Mouse (Mus musculus): ENCODE data around the gene Arhgap17. TPM values are rescaled to one million over a fixed set of nuclear protein-coding genes. Genes with fewer than 3 reads are reported as not detected.
A peak's percentile ranks its signal among the peaks of the same experiment; 100 is the strongest.

Gene Arhgap17
- polyA plus RNA-seq, 1 experiment: 20.4 TPM

DNA sequence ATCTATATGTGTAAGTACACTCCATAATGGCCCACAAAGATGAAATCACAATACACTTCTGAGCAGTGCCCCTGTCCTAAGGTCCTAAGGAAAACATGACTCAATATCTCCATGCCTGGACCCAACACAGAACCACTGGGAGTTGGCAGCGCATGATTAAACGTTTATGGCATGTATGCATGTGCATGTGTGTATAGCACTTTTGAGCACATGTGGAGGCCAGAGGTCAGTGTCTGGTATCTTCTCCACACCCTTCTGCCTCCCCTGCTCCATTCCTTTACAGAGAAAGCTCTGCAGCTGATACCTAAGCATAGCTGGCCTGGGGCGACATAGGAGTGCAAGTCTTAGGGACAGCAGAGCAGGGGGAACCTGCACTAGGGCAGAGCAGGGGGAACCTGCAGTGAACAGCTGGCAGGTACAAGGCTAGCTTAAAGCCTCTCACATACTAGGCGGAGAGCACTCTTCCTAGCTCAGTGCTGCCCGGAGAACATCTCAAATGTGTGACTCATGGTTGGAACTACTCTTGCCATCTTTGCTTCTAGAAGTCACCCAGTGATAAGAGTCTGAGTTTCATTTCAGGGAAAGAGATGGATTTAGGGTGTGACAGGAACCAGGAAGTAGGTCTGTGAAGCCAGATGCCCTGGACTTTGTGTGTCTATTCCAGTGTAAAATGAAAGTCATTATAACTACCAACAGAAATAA lies 25.5 kb downstream of the Arhgap17 start:
- no peak for DNase-seq (ENCODE audit: extremely low spot score in 1 of 2, low spot score in 1 of 2)

- no peak for DNase-seq (ENCODE audit: extremely low spot score in 1 of 2, low spot score in 1 of 2)
Measured at GRCm38 (mm10) chr7:123341896-123342295, 27.8 kb downstream of the Arhgap17 start.

DNA sequence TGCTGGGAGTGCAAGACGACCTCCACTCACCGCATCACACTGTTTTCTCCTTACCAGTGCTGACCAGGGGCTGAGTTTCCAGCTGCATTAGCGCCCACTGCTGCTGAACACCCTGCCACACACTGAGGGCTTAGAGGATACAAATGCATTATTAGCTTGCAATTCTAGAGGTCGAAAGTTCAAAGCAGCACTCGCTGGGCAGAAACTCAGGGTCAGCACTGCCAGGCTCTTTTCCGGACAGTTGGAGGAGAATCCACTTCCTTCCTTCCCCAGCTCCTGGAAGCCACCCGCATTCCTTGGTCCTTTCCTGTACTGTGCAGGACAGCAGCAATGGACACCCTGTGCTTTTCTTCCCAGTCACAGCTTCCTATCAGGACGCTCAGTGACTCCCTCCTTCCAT lies 31.4 kb downstream of the Arhgap17 start:
- no peak for DNase-seq (ENCODE audit: extremely low spot score in 1 of 2, low spot score in 1 of 2)

- DNase-seq (ENCODE audit: extremely low spot score in 1 of 2, low spot score in 1 of 2): no peak
Measured at GRCm38 (mm10) chr7:123336322-123336721, 33.4 kb downstream of the Arhgap17 start.

DNA sequence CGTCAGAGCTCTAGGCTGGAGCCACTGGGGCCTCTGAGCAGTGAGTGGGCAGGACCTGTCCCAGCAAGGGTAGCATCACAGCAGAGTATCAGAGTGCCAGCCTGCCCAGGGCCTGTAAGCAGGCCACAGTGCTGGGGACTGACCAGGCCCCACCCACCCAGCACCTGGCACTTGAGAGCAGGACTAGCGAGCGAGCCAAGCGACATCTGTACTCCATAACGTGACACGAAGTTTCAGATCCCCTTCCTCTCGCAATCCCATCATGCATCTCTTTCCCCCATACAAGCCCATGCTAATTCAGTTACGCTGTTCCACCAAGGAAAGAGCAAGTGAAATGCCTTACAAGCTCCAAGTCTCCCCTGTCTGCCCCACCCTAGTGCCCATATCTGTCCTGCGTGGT lies 39.2 kb downstream of the Arhgap17 start:
- DNase-seq (ENCODE audit: extremely low spot score in 1 of 2, low spot score in 1 of 2): no peak

GRCm38 (mm10) chr7:123327909-123328308 lies 41.8 kb downstream of the Arhgap17 start:
- peak in 1 of 2 experiments; percentile 42 for DNase-seq (ENCODE audit: extremely low spot score in 1 of 2, low spot score in 1 of 2)

DNA sequence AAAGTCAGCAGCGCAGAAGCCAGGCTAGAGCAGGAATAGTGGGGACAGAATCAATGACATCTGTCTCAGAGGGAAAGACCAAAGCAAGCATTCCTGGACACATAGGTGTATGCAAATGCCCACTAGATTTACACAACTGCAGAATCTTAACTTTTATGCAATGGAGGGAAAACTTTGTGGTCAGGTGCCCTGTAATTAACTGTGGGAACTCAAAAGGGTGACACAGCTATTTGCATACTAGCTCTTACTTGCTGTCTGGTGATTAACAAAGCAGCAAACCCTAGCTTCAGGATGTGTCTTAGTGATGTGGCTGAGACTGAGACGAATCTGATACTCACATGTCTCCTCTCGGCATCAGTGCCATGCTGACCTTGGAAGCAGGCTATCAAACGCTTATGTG lies 42.8 kb downstream of the Arhgap17 start:
- no peak for DNase-seq (ENCODE audit: extremely low spot score in 1 of 2, low spot score in 1 of 2)

- DNase-seq (ENCODE audit: extremely low spot score in 1 of 2, low spot score in 1 of 2): no peak
Measured at GRCm38 (mm10) chr7:123326062-123326461, 43.7 kb downstream of the Arhgap17 start.

DNA sequence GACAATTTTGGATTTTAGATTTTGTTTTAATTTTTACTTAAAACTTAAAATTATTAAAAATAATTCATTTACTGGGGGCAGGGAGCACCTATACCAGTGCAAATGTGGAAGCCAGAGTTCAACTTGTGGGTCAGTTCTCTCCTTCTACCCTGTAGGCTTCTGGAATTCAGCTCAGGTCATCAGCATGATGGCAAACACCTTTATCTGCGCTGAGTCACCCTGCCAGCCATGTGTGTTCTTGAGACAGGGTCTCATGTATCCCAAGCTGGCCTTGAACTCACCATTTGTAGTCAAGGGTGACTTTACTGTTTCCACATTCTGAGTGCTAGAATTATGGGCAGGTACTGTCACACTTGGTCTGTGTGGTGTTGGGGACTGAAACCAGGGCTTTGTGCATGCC lies 45.6 kb downstream of the Arhgap17 start:
- DNase-seq (ENCODE audit: extremely low spot score in 1 of 2, low spot score in 1 of 2): no peak

DNA sequence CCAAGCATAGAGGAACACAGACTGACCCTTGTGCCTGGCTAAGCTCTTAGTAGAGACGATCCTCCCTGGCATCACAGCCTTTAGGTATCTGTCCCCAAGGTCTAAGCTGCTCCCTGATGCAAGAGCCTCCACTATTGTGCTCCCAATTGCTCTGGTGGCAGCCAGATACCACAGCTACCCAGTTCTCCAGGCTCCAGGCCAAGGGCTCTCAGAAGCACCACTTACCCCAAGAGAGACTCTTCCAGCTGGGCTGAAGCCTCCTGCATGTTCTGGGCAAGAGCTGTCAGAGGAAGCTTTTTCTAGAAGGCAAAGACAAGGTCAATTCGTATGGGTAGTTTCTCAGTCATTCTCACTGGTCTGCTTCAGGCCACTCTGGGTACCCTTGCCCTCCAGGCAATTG lies 46.3 kb downstream of the Arhgap17 start:
- no peak for DNase-seq (ENCODE audit: extremely low spot score in 1 of 2, low spot score in 1 of 2)

GRCm38 (mm10) chr7:123322452-123323121 lies 47.1 kb downstream of the Arhgap17 start:
- DNase-seq (ENCODE audit: extremely low spot score in 1 of 2, low spot score in 1 of 2): no peak

GRCm38 (mm10) chr7:123312738-123313137 lies 57.0 kb downstream of the Arhgap17 start:
- DNase-seq (ENCODE audit: extremely low spot score in 1 of 2, low spot score in 1 of 2): no peak

GRCm38 (mm10) chr7:123311836-123312235 lies 57.9 kb downstream of the Arhgap17 start:
- DNase-seq (ENCODE audit: extremely low spot score in 1 of 2, low spot score in 1 of 2): peak in 1 of 2 experiments; percentile 56

DNA sequence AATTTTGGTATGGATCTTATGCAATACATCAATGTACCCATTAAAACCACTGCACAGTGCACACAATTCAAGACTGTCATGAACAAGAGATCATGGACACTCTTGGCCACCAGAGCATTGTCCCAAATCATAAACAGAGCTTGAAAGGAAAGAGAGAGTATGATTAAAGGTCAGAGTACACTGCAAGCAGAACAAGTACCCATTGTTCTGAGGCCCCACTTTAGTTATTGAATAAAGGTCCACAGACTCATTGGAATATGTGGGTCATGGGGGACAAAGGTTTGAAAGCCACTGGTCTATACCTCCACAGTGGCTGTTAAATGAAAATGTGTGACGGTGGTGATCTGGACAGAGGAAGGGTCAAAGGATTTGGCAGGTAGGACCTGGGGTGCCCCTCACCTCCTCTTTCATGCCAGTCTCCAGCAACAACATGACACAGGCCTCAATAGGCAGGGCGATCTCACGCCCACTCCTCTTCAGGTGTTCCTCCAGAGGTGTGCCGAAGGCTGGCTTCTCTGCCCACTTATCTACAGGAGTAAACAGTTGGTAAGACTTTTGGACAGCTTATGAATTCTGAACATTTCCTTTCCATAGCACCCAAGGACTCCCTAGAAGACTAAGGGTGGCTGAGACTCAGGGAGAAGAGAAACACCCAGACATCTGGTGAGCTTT lies 61.7 kb downstream of the Arhgap17 start:
- DNase-seq (ENCODE audit: extremely low spot score in 1 of 2, low spot score in 1 of 2): no peak

DNA sequence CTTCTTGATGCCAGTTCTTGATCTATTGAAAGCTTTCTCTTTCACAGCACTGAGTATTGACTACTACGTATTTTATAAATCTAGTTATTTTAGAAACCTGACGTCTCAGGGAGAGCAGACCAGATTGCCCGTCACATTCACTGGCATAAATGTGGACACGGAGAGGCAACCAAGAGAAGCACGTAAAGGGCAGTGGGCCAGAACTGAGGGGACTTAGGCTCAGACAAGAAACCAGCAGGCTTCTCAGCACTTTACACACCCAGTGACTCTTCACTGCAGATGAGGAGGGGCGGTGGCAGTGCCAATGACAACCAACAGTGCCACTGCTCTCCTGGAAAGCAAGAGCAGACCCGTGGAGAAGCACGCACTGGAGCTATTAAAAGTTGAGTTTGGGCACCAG lies 62.5 kb downstream of the Arhgap17 start:
- DNase-seq (ENCODE audit: extremely low spot score in 1 of 2, low spot score in 1 of 2): no peak

GRCm38 (mm10) chr7:123305397-123305796 lies 64.3 kb downstream of the Arhgap17 start:
- no peak for DNase-seq (ENCODE audit: extremely low spot score in 1 of 2, low spot score in 1 of 2)

DNA sequence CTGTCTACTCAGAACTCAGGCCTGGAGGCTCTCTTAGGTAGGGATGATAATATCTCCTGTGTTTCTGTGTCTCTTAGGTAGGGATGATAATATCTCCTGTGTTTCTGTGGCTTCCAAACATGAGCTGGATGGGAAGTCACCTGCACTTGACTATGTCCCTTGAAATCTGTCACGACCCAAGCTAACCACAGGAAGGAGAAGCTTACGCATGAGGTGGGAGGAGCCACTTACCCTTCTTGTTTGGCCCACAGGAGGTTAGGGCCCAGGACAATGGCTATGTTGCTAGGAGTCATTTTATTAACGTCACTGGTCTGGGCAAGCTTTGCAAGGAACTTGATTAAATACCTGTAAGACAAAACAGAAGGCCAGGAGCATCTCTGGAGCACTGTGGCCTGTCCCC lies 69.5 kb downstream of the Arhgap17 start:
- no peak for DNase-seq (ENCODE audit: extremely low spot score in 1 of 2, low spot score in 1 of 2)

DNA sequence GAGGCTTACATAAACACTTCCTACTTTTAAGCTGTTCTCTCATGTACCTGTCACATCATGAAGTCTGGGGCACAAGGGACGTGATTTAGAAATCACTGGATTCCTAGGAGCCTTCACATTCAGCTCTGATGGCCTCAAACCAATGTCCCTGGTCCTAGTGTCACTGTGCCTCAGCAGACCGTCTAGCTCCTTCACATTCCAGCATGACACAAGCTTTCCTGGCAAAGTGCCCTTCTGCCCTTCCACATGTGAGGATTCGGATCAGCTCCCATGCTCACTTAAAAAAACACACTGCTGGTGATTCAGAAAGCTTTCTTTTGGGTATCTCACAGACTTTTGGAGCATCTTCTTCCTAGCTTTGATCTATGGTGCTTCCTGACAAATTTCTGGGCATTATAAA lies 71.5 kb downstream of the Arhgap17 start:
- DNase-seq (ENCODE audit: extremely low spot score in 1 of 2, low spot score in 1 of 2): peak in 1 of 2 experiments; percentile 38

- DNase-seq (ENCODE audit: extremely low spot score in 1 of 2, low spot score in 1 of 2): no peak
Measured at GRCm38 (mm10) chr7:123296097-123296496, 73.6 kb downstream of the Arhgap17 start.

DNA sequence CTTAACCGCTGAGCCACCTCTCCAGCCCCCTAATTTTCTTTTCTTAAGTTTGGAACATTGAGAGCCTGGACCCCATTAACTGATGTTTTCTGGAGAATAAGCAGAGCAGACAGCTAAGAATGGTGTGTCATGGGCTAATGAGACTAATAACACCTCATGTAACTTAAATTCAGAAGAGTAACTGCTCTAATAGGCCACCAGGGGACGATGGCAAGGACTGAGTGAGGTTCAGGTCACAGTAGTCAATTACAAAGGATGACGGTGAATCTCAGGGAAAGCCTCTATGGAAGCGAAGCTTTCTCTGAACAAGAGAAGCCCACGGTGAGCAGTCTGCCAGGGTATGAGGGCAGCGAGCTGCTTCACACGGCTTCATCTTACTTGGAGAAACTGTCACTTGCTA lies 74.3 kb downstream of the Arhgap17 start:
- no peak for DNase-seq (ENCODE audit: extremely low spot score in 1 of 2, low spot score in 1 of 2)

DNA sequence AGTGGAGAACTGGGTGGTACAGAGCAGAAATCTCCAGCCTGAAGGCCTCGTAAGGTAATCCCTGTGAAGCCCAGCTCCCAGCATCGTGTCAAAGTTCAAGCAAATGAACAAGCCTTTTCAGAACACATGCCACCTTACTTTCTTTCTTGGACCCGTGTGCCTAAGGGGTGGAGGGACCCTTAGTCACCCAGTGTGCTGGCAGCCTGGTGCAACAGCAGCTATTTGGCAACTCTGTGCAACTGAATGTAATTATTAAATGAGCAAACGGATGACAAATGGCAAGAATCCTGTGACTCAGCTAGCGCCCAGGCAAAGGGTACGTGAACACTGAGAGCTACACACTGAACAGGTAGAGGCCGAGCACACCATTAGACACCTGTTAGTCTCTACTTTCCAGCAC lies 75.8 kb downstream of the Arhgap17 start:
- no peak for DNase-seq (ENCODE audit: extremely low spot score in 1 of 2, low spot score in 1 of 2)

DNA sequence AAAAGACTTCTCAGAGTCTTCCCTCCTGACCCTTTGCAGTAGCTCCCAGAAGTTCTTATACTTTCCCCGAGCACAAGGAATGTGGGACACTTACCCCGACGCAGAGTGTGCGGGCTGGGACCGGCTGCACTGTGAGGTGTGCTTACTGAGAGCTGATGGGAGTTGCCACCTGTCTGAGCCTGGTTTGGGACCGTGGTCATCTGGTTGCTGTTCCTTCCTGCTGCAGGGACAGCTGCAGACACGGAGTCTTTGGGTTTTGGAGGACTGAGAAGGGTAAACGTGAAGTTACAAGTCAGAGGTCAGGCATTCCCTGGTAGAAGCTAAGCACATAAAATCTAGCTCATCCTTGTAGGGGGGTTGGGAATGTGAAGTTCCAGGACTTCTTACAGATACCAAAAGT lies 77.8 kb downstream of the Arhgap17 start:
- DNase-seq (ENCODE audit: extremely low spot score in 1 of 2, low spot score in 1 of 2): no peak
